Mouse (Mus musculus): ENCODE results near the gene Gm3625. TPM values are rescaled to one million over a fixed set of nuclear protein-coding genes. Genes with fewer than 3 reads are reported as not detected.

Gene Gm3625
- total and polyA plus RNA-seq, 2 experiments from 2014 or later = not detected

- WGBS = 33% methylated on average over 3 of the region's 3 CpGs
- no peaks in the 10 kb centered on the region for H3K27me3 ChIP-seq (ENCODE audit: insufficient read depth, low read length)
Observed at GRCm38 (mm10) chr12:4606625-4607024, 13.9 kb upstream of the Gm3625 start.

GRCm38 (mm10) chr12:4599713-4600112, 7.0 kb upstream of the Gm3625 start:
- Histone ChIP-seq H3K4me2 (ENCODE audit: low read depth, low read length, poor library complexity, severe bottlenecking) (no peak overlapping the region), H3K4me1 (ENCODE audit: insufficient read depth, low read length) (no peaks in the 10 kb centered on the region), H3K27me3 (ENCODE audit: insufficient read depth, low read length) (no peaks in the 10 kb centered on the region), H3K9me3 (ENCODE audit: low read length) (no peaks in the 10 kb centered on the region), H3K27ac (ENCODE audit: low read depth, low read length) (no peak overlapping the region), H3K36me3 (ENCODE audit: insufficient read depth, low read length) (no peaks in the 10 kb centered on the region), H3K9ac (replicated peaks; ENCODE audit: low read length, poor library complexity, severe bottlenecking) (no peak overlapping the region), H3K4me3 (ENCODE audit: low read depth, low read length) (no peak overlapping the region)
- ATAC-seq (ENCODE audit: low FRiP score) = no peak
- no peak for TF ChIP-seq CTCF (IDR thresholded peaks at IDR 0.05)
- DNase-seq (ENCODE audit: low spot score) = no peak
- 74% methylated on average over 4 of the region's 4 CpGs for WGBS

More at GRCm38 (mm10) chr12:4606625-4607024, 13.9 kb upstream of the Gm3625 start:
- TF ChIP-seq CTCF (IDR thresholded peaks at IDR 0.05) = no peak
- Histone ChIP-seq H3K4me1 (ENCODE audit: insufficient read depth, low read length) (no peaks in the 10 kb centered on the region), H3K27ac (ENCODE audit: low read depth, low read length) (no peak overlapping the region), H3K9ac (replicated peaks; ENCODE audit: low read length, poor library complexity, severe bottlenecking) (no peak overlapping the region), H3K4me3 (ENCODE audit: low read depth, low read length) (no peak overlapping the region), H3K4me2 (ENCODE audit: low read depth, low read length, poor library complexity, severe bottlenecking) (no peak overlapping the region), H3K9me3 (ENCODE audit: low read length) (no peaks in the 10 kb centered on the region), H3K36me3 (ENCODE audit: insufficient read depth, low read length) (no peaks in the 10 kb centered on the region)
- no peak for ATAC-seq (ENCODE audit: low FRiP score)
- no peak for DNase-seq (ENCODE audit: low spot score)

GRCm38 (mm10) chr12:4598666-4599428, 6.1 kb upstream of the Gm3625 start:
- Histone ChIP-seq H3K4me2 (ENCODE audit: low read depth, low read length, poor library complexity, severe bottlenecking) (no peak overlapping the region), H3K27ac (ENCODE audit: low read depth, low read length) (no peak overlapping the region), H3K9ac (replicated peaks; ENCODE audit: low read length, poor library complexity, severe bottlenecking) (no peak overlapping the region), H3K27me3 (ENCODE audit: insufficient read depth, low read length) (no peaks in the 10 kb centered on the region), H3K36me3 (ENCODE audit: insufficient read depth, low read length) (no peaks in the 10 kb centered on the region), H3K9me3 (ENCODE audit: low read length) (no peaks in the 10 kb centered on the region), H3K4me1 (ENCODE audit: insufficient read depth, low read length) (peaks cover 4% of the 10 kb centered on the region; the same call in 1 of the 2 replicates), H3K4me3 (ENCODE audit: low read depth, low read length) (no peak overlapping the region)
- WGBS = 68% methylated on average over 8 of the region's 8 CpGs
- ATAC-seq (ENCODE audit: low FRiP score) = no peak
- no peak for DNase-seq (ENCODE audit: low spot score)
- no peak for TF ChIP-seq CTCF (IDR thresholded peaks at IDR 0.05)

- ATAC-seq (ENCODE audit: low FRiP score) (no peak), DNase-seq (ENCODE audit: low spot score) (no peak)
- no peak overlapping the region for H3K4me2 ChIP-seq (ENCODE audit: low read depth, low read length, poor library complexity, severe bottlenecking)
- H3K4me3 ChIP-seq (ENCODE audit: low read depth, low read length) = no peak overlapping the region
- H3K4me1 ChIP-seq (ENCODE audit: insufficient read depth, low read length) = peaks cover 5% of the 10 kb centered on the region; the same call in 1 of the 2 replicates
- H3K27ac ChIP-seq (ENCODE audit: low read depth, low read length) = no peak overlapping the region
- H3K36me3 ChIP-seq (ENCODE audit: insufficient read depth, low read length) = no peaks in the 10 kb centered on the region
- H3K9ac ChIP-seq (replicated peaks; ENCODE audit: low read length, poor library complexity, severe bottlenecking) = no peak overlapping the region
- WGBS = 80% methylated on average over 6 of the region's 6 CpGs
- TF ChIP-seq CTCF (IDR thresholded peaks at IDR 0.05) = no peak
- H3K27me3 ChIP-seq (ENCODE audit: insufficient read depth, low read length) = no peaks in the 10 kb centered on the region
- H3K9me3 ChIP-seq (ENCODE audit: low read length) = no peaks in the 10 kb centered on the region
Observed at GRCm38 (mm10) chr12:4595055-4595454, 2.3 kb upstream of the Gm3625 start.

GRCm38 (mm10) chr12:4593930-4594391, 1.2 kb upstream of the Gm3625 start:
- H3K27ac ChIP-seq (ENCODE audit: low read depth, low read length) = no peak overlapping the region
- peaks cover 5% of the 10 kb centered on the region; the same call in 1 of the 2 replicates for H3K4me1 ChIP-seq (ENCODE audit: insufficient read depth, low read length)
- ATAC-seq (ENCODE audit: low FRiP score) = no peak
- H3K4me3 ChIP-seq (ENCODE audit: low read depth, low read length) = peak overlapping the region; percentile 78
- H3K36me3 ChIP-seq (ENCODE audit: insufficient read depth, low read length) = no peaks in the 10 kb centered on the region
- H3K4me2 ChIP-seq (ENCODE audit: low read depth, low read length, poor library complexity, severe bottlenecking) = peak overlapping the region; percentile 60
- H3K27me3 ChIP-seq (ENCODE audit: insufficient read depth, low read length) = no peaks in the 10 kb centered on the region
- H3K9me3 ChIP-seq (ENCODE audit: low read length) = no peaks in the 10 kb centered on the region
- DNase-seq (ENCODE audit: low spot score) = no peak
- H3K9ac ChIP-seq (replicated peaks; ENCODE audit: low read length, poor library complexity, severe bottlenecking) = 0 out of 2 replicates have a peak overlapping the region, but pooled peaks have one; percentile 89
- WGBS = 69% methylated on average over 9 of the region's 9 CpGs
- no peak for TF ChIP-seq CTCF (IDR thresholded peaks at IDR 0.05)
